Mouse (Mus musculus) embryonic facial prominence, embryonic 11.5 days (tissue): ENCODE results near the gene Tubg2. TPM values are rescaled to one million over a fixed set of nuclear protein-coding genes. Genes with fewer than 3 reads are reported as not detected.
A peak's percentile ranks its signal among the peaks of the same experiment; 100 is the strongest.

Source experiments
- ATAC-seq: fragments of 200-750 bp; cut with Nextera tagmentation; replicated peaks from 2 replicates; pipeline ENCODE4 v1.8.0; 2017; ENCODE audit warnings: low read depth; ENCODE audit not compliant: insufficient number of reproducible peaks, low FRiP score, low TSS enrichment
- DNase-seq: peaks from one replicate; pipeline ENCODE4 v3.0.0-alpha.2; 2015; ENCODE audit warnings: low spot score
- H3K27ac ChIP-seq: fragments of 300-500 bp; sonication (generic); replicated peaks from 2 replicates; pipeline ENCODE4 v1.5.1; 2014; ENCODE audit warnings: mild to moderate bottlenecking, low read depth, low read length, control low read depth
- H3K27me3 ChIP-seq: fragments of 300-500 bp; sonication (generic); 2 replicates; pipeline ENCODE4 v1.6.1; 2014; ENCODE audit warnings: mild to moderate bottlenecking, low read length, moderate library complexity, mixed read lengths; ENCODE audit not compliant: control insufficient read depth, insufficient read depth
- H3K36me3 ChIP-seq: fragments of 300-500 bp; sonication (generic); replicated peaks from 2 replicates; pipeline ENCODE4 v1.6.1; 2014; ENCODE audit warnings: low read depth, mild to moderate bottlenecking, low read length, moderate library complexity, mixed read lengths; ENCODE audit not compliant: control insufficient read depth, insufficient read depth
- H3K4me1 ChIP-seq: fragments of 300-500 bp; sonication (generic); 2 replicates; pipeline ENCODE4 v1.6.1; 2014; ENCODE audit warnings: low read length, mixed read lengths; ENCODE audit not compliant: control insufficient read depth, insufficient read depth
- H3K4me2 ChIP-seq: fragments of 300-500 bp; sonication (generic); 2 replicates; pipeline ENCODE4 v1.6.1; 2014; ENCODE audit warnings: low read depth, mild to moderate bottlenecking, control low read depth, low read length, moderate library complexity
- H3K4me3 ChIP-seq: fragments of 300-500 bp; sonication (generic); 2 replicates; pipeline ENCODE4 v1.5.1; 2014; ENCODE audit warnings: low read depth, low read length, control low read depth
- H3K9ac ChIP-seq: fragments of 300-500 bp; sonication (generic); replicated peaks from 2 replicates; pipeline ENCODE4 v1.6.1; 2014; ENCODE audit warnings: mild to moderate bottlenecking, control low read depth, low read length
- H3K9me3 ChIP-seq: fragments of 300-500 bp; sonication (generic); replicated peaks from 2 replicates; pipeline ENCODE4 v1.6.1; 2016; ENCODE audit warnings: mild to moderate bottlenecking, low read length, inconsistent platforms, mixed read lengths; ENCODE audit not compliant: control insufficient read depth
- WGBS: fragments of 180-500 bp; shearing (Covaris S2); extraction: QIAGEN DNeasy Blood & Tissue Kit; methylation state at CpG from one replicate; pipeline ENCODE4 v1.1.7; 2014; 5-methylcytosine and 5-hydroxymethylcytosine counted together
- polyA plus RNA-seq: library from polyadenylated mRNA; unstranded; fragments of >200 nt; fragmentation: Nextera tagmentation; extraction: Ambion mirVana; gene quantifications from 2 replicates; pipeline ENCODE4 v1.2.1, GENCODE M21; 2014

Tubg2 gene
- 7.8 and 8.0 TPM in 2 replicates for polyA plus RNA-seq

DNA sequence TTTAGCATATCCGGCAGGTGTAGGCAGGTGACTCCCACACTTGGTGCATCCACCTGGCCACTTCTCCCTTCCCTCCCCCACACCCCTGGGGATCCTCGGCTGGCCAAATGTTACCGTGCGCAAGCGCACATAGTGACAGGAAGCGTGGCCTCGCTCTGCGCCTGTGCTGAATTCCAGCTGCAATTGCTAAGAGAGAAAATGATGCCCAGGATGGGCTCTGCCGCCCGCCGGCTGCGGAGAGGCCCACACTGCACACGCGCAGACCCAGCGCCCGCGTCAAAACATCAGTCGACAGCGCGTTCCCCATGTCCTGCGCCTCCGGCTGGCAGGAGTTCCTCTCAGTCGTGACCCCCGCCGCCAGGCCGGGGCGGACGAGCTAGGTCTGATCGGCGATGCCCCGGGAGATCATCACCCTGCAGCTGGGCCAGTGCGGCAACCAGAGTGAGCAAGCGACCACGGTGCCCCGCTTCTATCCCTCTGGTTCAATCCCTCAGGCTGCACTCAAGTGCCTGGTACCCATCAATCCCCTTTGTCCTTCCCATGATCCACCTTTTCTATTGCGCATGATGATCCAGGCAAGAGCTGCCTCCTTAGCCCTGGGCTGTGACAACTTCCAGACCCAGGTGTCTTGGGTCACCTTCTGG lies at the start of gene Tubg2:
Gene Tubg2 (plus strand): TSS at position 180 of the 644 bp plus-strand sequence.
- H3K4me2 ChIP-seq: peak within 1 kb of the TSS; percentile 64
- peak within 1 kb of the TSS; percentile 66 for H3K9ac ChIP-seq
- no peaks in the 10 kb centered on the region for H3K9me3 ChIP-seq
- peak within 1 kb of the TSS; percentile 37 for H3K4me3 ChIP-seq
- H3K27me3 ChIP-seq: no peaks in the 10 kb centered on the region
- 0 out of 2 replicates have a peak within 1 kb of the TSS, but pooled peaks have one; percentile 56 for H3K27ac ChIP-seq
- DNase-seq (peak; percentile 85), ATAC-seq (peak; percentile 69)
- peaks cover 4% of the 10 kb centered on the region for H3K4me1 ChIP-seq
- WGBS: 2% methylated on average over 36 of the region's 36 CpGs
- H3K36me3 ChIP-seq: no peaks in the 10 kb centered on the region

DNA sequence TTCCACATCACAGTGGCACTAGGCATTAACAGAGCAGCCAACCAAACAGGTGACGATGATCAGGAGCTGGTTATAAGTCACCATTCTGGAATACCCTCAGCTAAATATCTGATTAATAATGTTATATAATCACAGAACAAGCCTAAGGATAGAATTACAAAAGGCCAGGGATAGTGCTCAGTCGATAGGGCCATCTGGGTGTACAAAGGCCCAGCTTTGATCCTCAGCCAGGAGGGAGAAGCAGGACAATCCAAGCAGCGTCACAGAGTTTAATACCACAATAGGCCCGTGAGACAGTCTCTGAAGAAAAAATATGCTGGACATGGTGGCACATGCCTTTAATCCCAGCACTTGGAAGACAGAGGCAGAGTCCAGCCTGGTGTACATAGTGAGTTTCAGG lies 46.4 kb upstream of the Tubg2 start:
- 74% methylated on average over 4 of the region's 4 CpGs for WGBS

DNA sequence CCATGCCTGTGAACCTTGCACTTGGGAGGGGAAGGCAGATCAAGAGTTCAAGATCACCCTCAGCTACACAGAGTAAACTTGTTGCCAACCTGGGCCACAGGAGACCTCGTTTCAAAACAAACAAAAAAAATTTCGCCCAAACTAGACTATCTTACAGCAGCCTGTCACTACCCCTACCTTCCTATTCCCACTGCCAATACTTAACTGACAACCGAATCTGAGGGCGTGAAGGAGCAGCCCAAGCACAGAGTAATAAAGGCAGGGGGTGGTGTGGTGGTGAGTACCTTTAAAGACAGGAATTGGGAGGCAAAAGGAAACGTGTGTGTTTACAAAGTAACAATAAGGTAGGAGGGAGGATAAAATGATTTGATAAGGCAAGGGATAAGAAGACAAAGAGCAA lies 45.0 kb upstream of the Tubg2 start:
- no peak overlapping the region for H3K27ac ChIP-seq
- no peak overlapping the region for H3K4me3 ChIP-seq
- H3K4me2 ChIP-seq: no peak overlapping the region
- 69% methylated on average over 5 of the region's 5 CpGs for WGBS
- no peak for DNase-seq
- no peak overlapping the region for H3K9ac ChIP-seq
- no peaks in the 10 kb centered on the region for H3K4me1 ChIP-seq
- no peaks in the 10 kb centered on the region for H3K27me3 ChIP-seq
- ATAC-seq: no peak
- no peaks in the 10 kb centered on the region for H3K36me3 ChIP-seq
- H3K9me3 ChIP-seq: no peaks in the 10 kb centered on the region

More for the DNA sequence above, 46.4 kb upstream of the Tubg2 start:
- Histone ChIP-seq H3K27me3 (no peaks in the 10 kb centered on the region), H3K9ac (no peak overlapping the region), H3K4me3 (no peak overlapping the region), H3K36me3 (no peaks in the 10 kb centered on the region), H3K4me1 (no peaks in the 10 kb centered on the region), H3K27ac (no peak overlapping the region), H3K9me3 (no peaks in the 10 kb centered on the region), H3K4me2 (no peak overlapping the region)
- DNase-seq (no peak), ATAC-seq (no peak)

DNA sequence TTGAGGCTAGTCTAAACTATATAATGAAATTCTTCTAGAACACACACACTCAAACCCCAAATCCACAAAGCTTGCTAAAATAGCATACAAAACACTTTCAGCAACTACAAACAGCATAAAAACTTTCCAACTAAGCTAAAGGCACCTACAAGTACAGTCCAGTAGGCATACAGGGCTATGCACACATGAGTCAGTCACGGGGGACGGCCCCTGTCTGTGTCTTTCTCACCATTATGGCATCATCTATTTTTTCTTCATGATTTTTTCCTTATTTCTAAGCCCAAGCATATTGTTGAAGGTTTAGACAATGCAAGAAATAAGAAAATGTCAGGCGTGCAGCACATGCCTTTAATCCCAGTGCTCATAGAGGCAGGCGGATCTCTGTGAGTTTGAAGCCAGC lies 44.5 kb upstream of the Tubg2 start:
- no peaks in the 10 kb centered on the region for H3K27me3 ChIP-seq
- no peaks in the 10 kb centered on the region for H3K4me1 ChIP-seq
- no peak overlapping the region for H3K4me2 ChIP-seq
- no peaks in the 10 kb centered on the region for H3K9me3 ChIP-seq
- DNase-seq (no peak), ATAC-seq (no peak)
- no peak overlapping the region for H3K27ac ChIP-seq
- 90% methylated on average over 4 of the region's 4 CpGs for WGBS
- H3K36me3 ChIP-seq: no peaks in the 10 kb centered on the region
- H3K9ac ChIP-seq: no peak overlapping the region
- H3K4me3 ChIP-seq: no peak overlapping the region

DNA sequence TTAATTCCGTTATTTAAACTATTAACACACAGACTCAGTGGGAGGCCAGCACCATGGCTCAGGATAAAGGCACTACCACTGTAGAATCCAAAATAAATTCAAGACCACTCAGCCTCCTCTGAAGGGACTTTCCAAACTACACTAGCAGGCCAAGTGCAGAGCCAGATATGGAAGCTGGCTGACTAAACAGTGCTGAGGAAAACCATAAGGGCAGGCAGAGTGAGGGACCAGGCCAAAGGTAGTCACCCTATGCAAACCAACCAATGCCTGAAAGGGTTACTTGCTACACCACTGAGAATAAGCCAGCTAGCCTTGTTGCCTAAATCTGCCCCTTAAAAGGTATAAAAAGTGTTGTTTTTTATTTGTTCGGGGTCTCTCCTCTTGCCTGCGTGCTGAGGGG lies 43.5 kb upstream of the Tubg2 start:
- Histone ChIP-seq H3K4me2 (no peak overlapping the region), H3K9me3 (no peaks in the 10 kb centered on the region), H3K9ac (no peak overlapping the region), H3K4me1 (no peaks in the 10 kb centered on the region), H3K27ac (no peak overlapping the region), H3K4me3 (no peak overlapping the region), H3K27me3 (no peaks in the 10 kb centered on the region), H3K36me3 (no peaks in the 10 kb centered on the region)
- ATAC-seq: no peak
- WGBS: 93% methylated on average over 3 of the region's 3 CpGs
- DNase-seq: no peak

DNA sequence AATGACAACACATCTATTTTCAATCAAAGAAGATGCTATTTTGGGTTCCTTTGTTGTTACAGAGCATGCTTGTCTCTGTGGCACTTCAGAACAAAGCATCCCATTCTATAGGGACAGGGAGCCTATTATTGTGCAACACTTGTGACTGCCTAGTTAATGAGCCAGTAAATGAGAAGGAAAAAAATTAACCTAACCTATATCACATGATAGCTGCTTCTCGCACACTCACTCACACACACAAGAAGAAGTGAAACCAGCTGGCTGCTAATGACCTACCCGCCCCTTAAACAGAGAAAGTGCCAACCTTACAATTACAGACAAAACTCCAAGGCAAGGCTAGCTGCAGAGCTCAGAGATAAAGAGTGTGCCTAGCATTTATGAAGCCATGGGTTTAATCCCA lies 40.1 kb upstream of the Tubg2 start:
- no peaks in the 10 kb centered on the region for H3K9me3 ChIP-seq
- ATAC-seq (no peak), DNase-seq (no peak)
- H3K4me1 ChIP-seq: peaks cover 8% of the 10 kb centered on the region
- no peaks in the 10 kb centered on the region for H3K36me3 ChIP-seq
- H3K4me3 ChIP-seq: no peak overlapping the region
- 68% methylated on average over 2 of the region's 2 CpGs for WGBS
- no peaks in the 10 kb centered on the region for H3K27me3 ChIP-seq
- H3K4me2 ChIP-seq: no peak overlapping the region
- no peak overlapping the region for H3K9ac ChIP-seq
- no peak overlapping the region for H3K27ac ChIP-seq

DNA sequence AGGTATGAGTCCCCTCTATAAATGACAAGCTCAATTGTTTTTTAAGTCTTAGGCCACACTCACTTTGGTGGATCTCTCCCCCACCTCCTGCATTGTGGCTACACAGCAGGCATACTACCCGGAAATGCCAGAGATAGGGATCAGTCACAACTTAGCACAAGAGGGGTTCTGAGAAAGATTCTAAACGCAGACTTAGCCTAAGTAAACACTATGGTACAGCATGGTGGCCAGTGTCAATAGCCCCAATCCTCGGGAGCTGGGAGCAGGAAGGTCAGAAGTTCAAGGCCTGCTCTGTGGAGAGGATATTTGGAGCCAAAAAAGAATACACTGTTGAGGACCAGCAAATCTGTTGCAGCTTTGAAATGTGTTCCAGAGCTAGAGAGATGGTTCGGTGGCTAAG lies 37.6 kb upstream of the Tubg2 start:
- no peak for ATAC-seq
- H3K36me3 ChIP-seq: no peaks in the 10 kb centered on the region; the same call in 1 of the 2 replicates

DNA sequence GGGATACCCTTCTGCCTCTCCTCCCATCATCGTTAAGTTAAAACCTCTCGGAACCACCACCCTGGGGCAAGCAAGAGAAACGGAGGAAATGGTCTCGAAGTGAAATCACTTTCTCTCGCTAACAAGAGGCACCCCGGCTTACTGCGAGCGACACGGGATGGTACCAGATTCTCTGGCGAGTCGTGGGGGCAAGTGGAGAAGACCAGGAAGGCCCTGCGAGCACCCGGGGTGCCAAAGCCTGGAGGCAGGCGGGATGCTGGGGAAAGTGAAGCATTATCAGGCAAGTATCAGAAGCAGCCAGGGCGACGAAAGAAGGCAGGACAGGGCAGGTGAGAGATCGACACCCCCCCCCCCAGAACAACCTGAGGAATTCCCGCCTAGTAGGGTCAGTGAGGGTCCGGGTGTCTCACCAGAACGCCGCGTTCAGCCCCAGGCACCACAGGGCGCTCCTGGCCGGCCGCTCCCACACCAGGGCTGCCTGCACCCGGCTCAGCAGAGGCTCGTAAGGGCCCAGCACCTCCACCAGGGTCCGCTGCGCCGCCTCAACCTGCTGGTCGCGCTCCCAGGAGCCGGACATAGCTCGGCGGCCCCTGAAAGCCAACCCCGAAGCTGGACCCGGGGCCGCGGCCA lies 36.5 kb upstream of the Tubg2 start:
- no peaks in the 10 kb centered on the region for H3K27me3 ChIP-seq
- peak overlapping the region; percentile 73 for H3K4me3 ChIP-seq
- H3K9me3 ChIP-seq: no peaks in the 10 kb centered on the region
- H3K36me3 ChIP-seq: no peaks in the 10 kb centered on the region; the same call in 1 of the 2 replicates
- peak overlapping the region; percentile 88 for H3K4me2 ChIP-seq
- H3K4me1 ChIP-seq: peaks cover 10% of the 10 kb centered on the region
- H3K27ac ChIP-seq: peak overlapping the region; percentile 1
- peak overlapping the region; percentile 82 for H3K9ac ChIP-seq
- no peak for DNase-seq
- under 1% methylated on average over 38 of the region's 39 CpGs for WGBS
- ATAC-seq: peak; percentile 74

More for the DNA sequence above, 37.6 kb upstream of the Tubg2 start:
- Histone ChIP-seq H3K4me2 (peak overlapping the region; percentile 88), H3K27me3 (no peaks in the 10 kb centered on the region), H3K27ac (no peak overlapping the region), H3K4me1 (peaks cover 10% of the 10 kb centered on the region), H3K4me3 (peak overlapping the region; percentile 73; the same call in 1 of the 2 replicates), H3K9me3 (no peaks in the 10 kb centered on the region), H3K9ac (peak overlapping the region; percentile 82; the same call in 1 of the 2 replicates)
- no peak for DNase-seq
- WGBS: 31% methylated on average over 4 of the region's 4 CpGs
